ENCODE assay signal across 9 mouse cellular contexts in genomic region chr15:99319411-99319871, GRCm38 (mm10). TPM values are rescaled to one million over a fixed set of nuclear protein-coding genes. Genes with fewer than 3 reads are reported as not detected.
DNase-seq lines count a peak whose midpoint lies in the region; ATAC-seq and TF ChIP-seq lines count a peak whose summit lies in the region.
"Had no signal": no experiment of that assay in that cellular context is flagged by ENCODE, and none has a peak within 500 bp of the region (broad histone marks: within the 10 kb centered on the region; RNA-seq: fewer than 3 reads in every experiment).

No protein-coding gene starts in this region.

- peak overlapping the region; percentile 81 for H3K27ac ChIP-seq in gastrocnemius, adult 2 months
- H3K27ac ChIP-seq in embryonic facial prominence, embryonic 13.5 days = peak overlapping the region; percentile 18
- peak overlapping the region; percentile 18; the same call in 1 of the 2 replicates for H3K27ac ChIP-seq in hindbrain, embryonic 14.5 days
- peak overlapping the region; percentile 51 for H3K27ac ChIP-seq in limb, embryonic 15.5 days

- H3K27me3 ChIP-seq in embryonic facial prominence, embryonic 13.5 days = no peaks in the 10 kb centered on the region
- no peaks in the 10 kb centered on the region for H3K27me3 ChIP-seq in hindbrain, embryonic 14.5 days (ENCODE audit: control insufficient read depth, insufficient read depth, low read length)
- H3K27me3 ChIP-seq in limb, embryonic 15.5 days = no peaks in the 10 kb centered on the region

- no peak for DNase-seq in gastrocnemius, adult 2 months
- no peak for DNase-seq in gastrocnemius, adult 8-10 months (ENCODE audit: low spot score in 2 of 2)
- DNase-seq in hindbrain, embryonic 14.5 days (ENCODE audit: low spot score) = no peak
- no peak for DNase-seq in thymus, postnatal 36 days
- no peak for DNase-seq in left cerebral cortex, postnatal 25 days (ENCODE audit: low spot score in 2 of 2)
- no peak for DNase-seq in left cerebral cortex, adult 9 months (ENCODE audit: low spot score in 2 of 2)

- H3K9me3 ChIP-seq in embryonic facial prominence, embryonic 13.5 days = no peaks in the 10 kb centered on the region
- H3K9me3 ChIP-seq in hindbrain, embryonic 14.5 days (ENCODE audit: control insufficient read depth, low read length) = no peaks in the 10 kb centered on the region
- no peaks in the 10 kb centered on the region for H3K9me3 ChIP-seq in limb, embryonic 15.5 days

- peak overlapping the region; percentile 41 for H3K4me3 ChIP-seq in gastrocnemius, adult 2 months
- H3K4me3 ChIP-seq in embryonic facial prominence, embryonic 13.5 days = no peak overlapping the region
- no peak overlapping the region for H3K4me3 ChIP-seq in hindbrain, embryonic 14.5 days (replicated peaks; ENCODE audit: low read length)
- H3K4me3 ChIP-seq in limb, embryonic 15.5 days = no peak overlapping the region
- H3K4me3 ChIP-seq: myocyte had no signal

- intact Hi-C loops in gastrocnemius, adult 2 months (cut with DNase I) = loop anchor here (10.0 kb wide), 1 partner anchor 155 kb away; the partner anchor contains the start of gene Bcdin3d
- intact Hi-C loops in left cerebral cortex, postnatal 25 days (cut with DNase I) = loop anchor here (5.0 kb wide), 1 partner anchor 153 kb away; the partner anchor contains the start of gene Bcdin3d

- H3K4me1 ChIP-seq in embryonic facial prominence, embryonic 13.5 days = peaks cover 3% of the 10 kb centered on the region; the same call in 1 of the 2 replicates
- H3K4me1 ChIP-seq in hindbrain, embryonic 14.5 days (replicated peaks; ENCODE audit: control insufficient read depth, insufficient read depth, low read length) = no peaks in the 10 kb centered on the region
- no peaks in the 10 kb centered on the region; the same call in 1 of the 2 replicates for H3K4me1 ChIP-seq in limb, embryonic 15.5 days

- 75% methylated on average over 3 of the region's 3 CpGs for WGBS in embryonic facial prominence, embryonic 13.5 days
- 75% methylated on average over 3 of the region's 3 CpGs for WGBS in hindbrain, embryonic 14.5 days
- 61% methylated on average over 3 of the region's 3 CpGs for WGBS in limb, embryonic 15.5 days

- H3K9ac ChIP-seq in embryonic facial prominence, embryonic 13.5 days = no peak overlapping the region
- H3K9ac ChIP-seq in hindbrain, embryonic 14.5 days = no peak overlapping the region
- H3K9ac ChIP-seq in limb, embryonic 15.5 days = no peak overlapping the region

- H3K4me2 ChIP-seq in embryonic facial prominence, embryonic 13.5 days = no peak overlapping the region
- H3K4me2 ChIP-seq in hindbrain, embryonic 14.5 days (replicated peaks) = no peak overlapping the region
- no peak overlapping the region for H3K4me2 ChIP-seq in limb, embryonic 15.5 days

- peaks cover 98% of the 10 kb centered on the region for H3K36me3 ChIP-seq in embryonic facial prominence, embryonic 13.5 days
- H3K36me3 ChIP-seq in hindbrain, embryonic 14.5 days (replicated peaks; ENCODE audit: control insufficient read depth, insufficient read depth) = peaks cover 94% of the 10 kb centered on the region
- H3K36me3 ChIP-seq in limb, embryonic 15.5 days = peaks cover 98% of the 10 kb centered on the region

- TF ChIP-seq CTCF in gastrocnemius, adult 2 months (IDR thresholded peaks at IDR 0.05) = no peak

- no peak for ATAC-seq in embryonic facial prominence, embryonic 13.5 days (ENCODE audit: insufficient number of reproducible peaks, insufficient read depth, low FRiP score, low TSS enrichment, low read depth)
- no peak for ATAC-seq in hindbrain, embryonic 14.5 days (ENCODE audit: low FRiP score)
- no peak for ATAC-seq in limb, embryonic 15.5 days (ENCODE audit: insufficient number of reproducible peaks, low FRiP score, low TSS enrichment, low read depth)

RNA-seq across cellular contexts. Expression of gene Fam186b, which starts 23.8 kb away (rescaled TPM):
- total RNA-seq in gastrocnemius, adult 2 months (2021) = not detected
- not detected for total RNA-seq in gastrocnemius, adult 8-10 months (2022)
- polyA plus RNA-seq in embryonic facial prominence, embryonic 13.5 days (2015; fragmentation: Nextera tagmentation; extraction: Ambion mirVana) = 0.12 and 0.42 TPM in 2 replicates
- polyA plus RNA-seq in hindbrain, embryonic 14.5 days (2014; fragmentation: Nextera tagmentation; extraction: Ambion mirVana) = 0.39 and 0.81 TPM in 2 replicates
- polyA plus RNA-seq in limb, embryonic 15.5 days (2015; fragmentation: Nextera tagmentation; extraction: Ambion mirVana) = 0.10 and 0.18 TPM in 2 replicates
- total RNA-seq in left cerebral cortex, postnatal 25 days (2021) = 1 to 10 TPM; 1.6 to 1.9 TPM

RNA-seq across cellular contexts. Expression of gene Prpf40b, which starts 24.6 kb away (rescaled TPM):
- total RNA-seq in gastrocnemius, adult 2 months (2021) = 10 to 100 TPM; 24.8 to 27.0 TPM
- total RNA-seq in gastrocnemius, adult 8-10 months (2022) = 10 to 100 TPM; 22.5 to 28.5 (median 25.7) TPM
- 82.4 and 83.6 TPM in 2 replicates for polyA plus RNA-seq in embryonic facial prominence, embryonic 13.5 days (2015; fragmentation: Nextera tagmentation; extraction: Ambion mirVana)
- 84.7 and 89.6 TPM in 2 replicates for polyA plus RNA-seq in hindbrain, embryonic 14.5 days (2014; fragmentation: Nextera tagmentation; extraction: Ambion mirVana)
- polyA plus RNA-seq in limb, embryonic 15.5 days (2015; fragmentation: Nextera tagmentation; extraction: Ambion mirVana) = 52.5 and 53.8 TPM in 2 replicates
- total RNA-seq in left cerebral cortex, postnatal 25 days (2021) = 10 to 100 TPM; 87.0 to 95.3 TPM

RNA-seq across cellular contexts. Expression of gene Fmnl3, which starts 50.8 kb away (rescaled TPM):
- 1 to 10 TPM; 5.5 to 7.2 TPM for total RNA-seq in gastrocnemius, adult 2 months (2021)
- total RNA-seq in gastrocnemius, adult 8-10 months (2022) = 1 to 10 TPM; 3.3 to 5.4 (median 3.9) TPM
- polyA plus RNA-seq in embryonic facial prominence, embryonic 13.5 days (2015; fragmentation: Nextera tagmentation; extraction: Ambion mirVana) = 29.0 and 29.5 TPM in 2 replicates
- polyA plus RNA-seq in hindbrain, embryonic 14.5 days (2014; fragmentation: Nextera tagmentation; extraction: Ambion mirVana) = 9.0 and 9.2 TPM in 2 replicates
- 25.0 and 26.9 TPM in 2 replicates for polyA plus RNA-seq in limb, embryonic 15.5 days (2015; fragmentation: Nextera tagmentation; extraction: Ambion mirVana)
- total RNA-seq in left cerebral cortex, postnatal 25 days (2021) = 10 to 100 TPM in 1 of 2 experiments, 1 to 10 TPM in 1; 9.5 to 10.7 TPM

Comparison
In these comparisons a context has a peak if more than half of its experiments do, and no peak if none do; other contexts are left out.
1. H3K27ac ChIP-seq: peak in every context shown above with its lines; median percentile 81 in gastrocnemius, adult 2 months; 51 in limb, embryonic 15.5 days; 18 in embryonic facial prominence, embryonic 13.5 days; 18 in hindbrain, embryonic 14.5 days.